Mouse (Mus musculus) monocyte, adult 5-6 weeks (primary cell): Measurements from ENCODE around the gene Cetn4. TPM values are rescaled to one million over a fixed set of nuclear protein-coding genes. Genes with fewer than 3 reads are reported as not detected.
A peak's percentile ranks its signal among the peaks of the same experiment; 100 is the strongest.

Source experiments
- ATAC-seq: fragments of 153-309, 156-312 bp; replicated peaks from 2 replicates; pipeline ENCODE4 v1.8.0; 2017; ENCODE audit warnings: mild to moderate bottlenecking; ENCODE audit not compliant: low TSS enrichment, insufficient number of reproducible peaks, severe bottlenecking, poor library complexity, low FRiP score
- total RNA-seq: library from RNA; stranded (forward); fragments of 200-1000, 200-491, 200-594 nt; gene quantifications from 3 replicates; pipeline ENCODE4 v1.2.3, GENCODE M21; 2017

The Cetn4 gene
- total RNA-seq, 1 experiment from 2014 or later: not detected

GRCm38 (mm10) chr3:37311897-37312369 lies 575 bp downstream of the Cetn4 start:
- no peak; the same call in 1 of the 2 replicates for ATAC-seq

GRCm38 (mm10) chr3:37303392-37304139 lies 8.9 kb downstream of the Cetn4 start:
- no peak for ATAC-seq

- ATAC-seq: peak; percentile 78
These were observed 9.8 kb downstream of the Cetn4 start for GRCm38 (mm10) chr3:37302685-37303084.

- ATAC-seq: no peak
These were observed 13.0 kb downstream of the Cetn4 start for GRCm38 (mm10) chr3:37299470-37299869.

GRCm38 (mm10) chr3:37292654-37293053 lies 19.9 kb downstream of the Cetn4 start:
- ATAC-seq: no peak

GRCm38 (mm10) chr3:37291929-37292328 lies 20.6 kb downstream of the Cetn4 start:
- ATAC-seq: no peak

GRCm38 (mm10) chr3:37290881-37291541 lies 21.5 kb downstream of the Cetn4 start:
- no peak for ATAC-seq

- ATAC-seq: no peak
These were observed 23.3 kb downstream of the Cetn4 start for GRCm38 (mm10) chr3:37289237-37289636.

- ATAC-seq: no peak
These were observed 29.3 kb downstream of the Cetn4 start for GRCm38 (mm10) chr3:37283234-37283633.

- no peak for ATAC-seq
These were observed 30.1 kb downstream of the Cetn4 start for GRCm38 (mm10) chr3:37282299-37282922.

- no peak; the same call in 1 of the 2 replicates for ATAC-seq
These were observed 31.6 kb downstream of the Cetn4 start for GRCm38 (mm10) chr3:37280871-37281270.

GRCm38 (mm10) chr3:37280221-37280620 lies 32.3 kb downstream of the Cetn4 start:
- ATAC-seq: no peak

- no peak for ATAC-seq
These were observed 37.8 kb downstream of the Cetn4 start for GRCm38 (mm10) chr3:37274661-37275060.

- ATAC-seq: no peak
These were observed 39.4 kb downstream of the Cetn4 start for GRCm38 (mm10) chr3:37273092-37273491.

- 0 out of 2 replicates have a peak, but pooled peaks have one; percentile 63 for ATAC-seq
These were observed 41.3 kb downstream of the Cetn4 start for GRCm38 (mm10) chr3:37271209-37271608.

GRCm38 (mm10) chr3:37269926-37270325 lies 42.6 kb downstream of the Cetn4 start:
- ATAC-seq: no peak

GRCm38 (mm10) chr3:37268338-37268737 lies 44.2 kb downstream of the Cetn4 start:
- ATAC-seq: no peak

- ATAC-seq: no peak
These were observed 53.0 kb downstream of the Cetn4 start for GRCm38 (mm10) chr3:37259331-37259999.

- ATAC-seq: no peak
These were observed 54.7 kb downstream of the Cetn4 start for GRCm38 (mm10) chr3:37257776-37258175.
